Mouse (Mus musculus) left cerebral cortex, postnatal 4 days (tissue): ENCODE measurements around the gene Tshr. TPM values are rescaled to one million over a fixed set of nuclear protein-coding genes. Genes with fewer than 3 reads are reported as not detected.
"Not testable (repeated sequence)": the region's sequence is repeated elsewhere in the genome, so short reads cannot be mapped to it uniquely, and the experiment has no call there.

Source experiments
- DNase-seq: peaks from one replicate; pipeline ENCODE4 v3.0.0-alpha.2; 2022
- intact Hi-C: fragments of 180-260 bp; cut with DNase I; formaldehyde crosslinking; loops from one replicate; pipeline ENCODE4 v1.15.1; 2025
- total RNA-seq, 2 experiments: library from RNA; stranded (reverse); gene quantifications; 2 replicates each; pipeline ENCODE4 v1.2.3; 2021

Tshr gene
- 1 to 10 TPM; 5.5 to 6.6 TPM for total RNA-seq

GRCm38 (mm10) chr12:91384281-91385017 lies at the start of gene Tshr, which contains the start of gene Cep128:
Tshr (plus strand) TSS chr12:91384563.
Cep128 (minus strand) TSS chr12:91384409.
- peak; percentile 95 for DNase-seq
- intact Hi-C loops = no loop called here

- intact Hi-C loops, DNase-seq: not testable (repeated sequence)
These were observed 45.7 kb upstream of the Tshr start for GRCm38 (mm10) chr12:91338656-91339055.

GRCm38 (mm10) chr12:91353783-91354182 lies 30.6 kb upstream of the Tshr start:
- DNase-seq = no peak
- intact Hi-C loops = no loop called here

GRCm38 (mm10) chr12:91369173-91369572 lies 15.2 kb upstream of the Tshr start:
- DNase-seq = no peak
- intact Hi-C loops = no loop called here

- peak; percentile 21 for DNase-seq
These were observed 673 bp upstream of the Tshr start for GRCm38 (mm10) chr12:91383516-91384264.

GRCm38 (mm10) chr12:91400232-91401048 lies 16.1 kb downstream of the Tshr start:
- peak; percentile 82 for DNase-seq
- intact Hi-C loops = loop anchor here (5.0 kb wide), 1 partner anchor 397 kb away; no protein-coding TSS in a partner anchor

More at GRCm38 (mm10) chr12:91383516-91384264, 673 bp upstream of the Tshr start:
- intact Hi-C loops = no loop called here

- intact Hi-C loops = loop anchor here (5.0 kb wide), 1 partner anchor 396 kb away; no protein-coding TSS in a partner anchor
- DNase-seq = no peak
These were observed 16.6 kb downstream of the Tshr start for GRCm38 (mm10) chr12:91401049-91401352.

GRCm38 (mm10) chr12:91410306-91410705 lies 25.9 kb downstream of the Tshr start:
- intact Hi-C loops = no loop called here
- DNase-seq = no peak

- intact Hi-C loops = no loop called here
These were observed 28.3 kb downstream of the Tshr start for GRCm38 (mm10) chr12:91412461-91413182.

GRCm38 (mm10) chr12:91415112-91415511 lies 30.7 kb downstream of the Tshr start:
- DNase-seq = no peak
- intact Hi-C loops = no loop called here

More at GRCm38 (mm10) chr12:91412461-91413182, 28.3 kb downstream of the Tshr start:
- peak; percentile 48 for DNase-seq

- no peak for DNase-seq
- intact Hi-C loops = no loop called here
These were observed 32.5 kb downstream of the Tshr start for GRCm38 (mm10) chr12:91416828-91417227.

GRCm38 (mm10) chr12:91418791-91419190 lies 34.4 kb downstream of the Tshr start:
- intact Hi-C loops = no loop called here
- DNase-seq = peak; percentile 69

GRCm38 (mm10) chr12:91421272-91421671 lies 36.9 kb downstream of the Tshr start:
- no peak for DNase-seq
- intact Hi-C loops = no loop called here

GRCm38 (mm10) chr12:91423125-91423820 lies 38.9 kb downstream of the Tshr start:
- intact Hi-C loops = no loop called here
- peak; percentile 21 for DNase-seq

GRCm38 (mm10) chr12:91426499-91426898 lies 42.1 kb downstream of the Tshr start:
- no peak for DNase-seq
- intact Hi-C loops = no loop called here

GRCm38 (mm10) chr12:91427129-91427528 lies 42.8 kb downstream of the Tshr start:
- intact Hi-C loops = no loop called here
- DNase-seq = no peak

GRCm38 (mm10) chr12:91482195-91482733 lies 97.9 kb downstream of the Tshr start:
- intact Hi-C loops = no loop called here
- no peak for DNase-seq

- intact Hi-C loops = no loop called here
- no peak for DNase-seq
These were observed 102.0 kb downstream of the Tshr start for GRCm38 (mm10) chr12:91486342-91486741.

GRCm38 (mm10) chr12:91488406-91488805 lies 104.0 kb downstream of the Tshr start:
- DNase-seq = no peak
- intact Hi-C loops = no loop called here
